Mouse (Mus musculus): ENCODE measurements around the gene Chst4.

- TF ChIP-seq EP300 (IDR thresholded peaks at IDR 0.05; ENCODE audit: low read depth) (no peak), CTCF (IDR thresholded peaks at IDR 0.05; ENCODE audit: low read depth) (no peak)
These were observed 24.6 kb upstream of the Chst4 start for GRCm38 (mm10) chr8:110064161-110064560.
